Mouse (Mus musculus) heart, embryonic 14.5 days (tissue): ENCODE measurements around the gene Ap1s1. TPM values are rescaled to one million over a fixed set of nuclear protein-coding genes. Genes with fewer than 3 reads are reported as not detected.

Experiments used
- ATAC-seq: fragments of 200-750 bp; cut with Nextera tagmentation; 2 replicates; pipeline ENCODE4 v1.8.0; 2017; ENCODE audit warnings: low read depth, moderate TSS enrichment; ENCODE audit not compliant: insufficient number of reproducible peaks, insufficient read depth, low FRiP score
- H3K27ac ChIP-seq, 2 experiments: fragments of 200-500 bp in 1 of 2; fragments of 300-500 bp in 1 of 2; sonication (generic) in 1 of 2; replicated peaks in 1 of 2; 2 replicates each; pipeline ENCODE4 v1.5.1; 2012 to 2014; ENCODE audit warnings: low read depth in 2 of 2, low read length in 2 of 2, control low read depth in 1 of 2, mild to moderate bottlenecking in 1 of 2, mixed read lengths in 1 of 2; ENCODE audit not compliant: control insufficient read depth in 1 of 2, insufficient read depth in 1 of 2
- H3K27me3 ChIP-seq: fragments of 300-500 bp; sonication (generic); 2 replicates; pipeline ENCODE4 v1.6.1; 2014; ENCODE audit warnings: mild to moderate bottlenecking, low read length, control low read depth; ENCODE audit not compliant: control insufficient read depth, insufficient read depth
- H3K36me3 ChIP-seq: fragments of 300-500 bp; sonication (generic); 2 replicates; pipeline ENCODE4 v1.6.1; 2014; ENCODE audit warnings: mild to moderate bottlenecking, control low read depth, low read length, mixed read lengths; ENCODE audit not compliant: control insufficient read depth, insufficient read depth
- H3K4me1 ChIP-seq, 2 experiments: fragments of 200-500 bp in 1 of 2; fragments of 300-500 bp in 1 of 2; sonication (generic) in 1 of 2; 2 replicates each; pipeline ENCODE4 v1.6.1; 2012 to 2014; ENCODE audit warnings: low read length in 2 of 2, control low read depth in 1 of 2, mixed read lengths in 1 of 2; ENCODE audit not compliant: control insufficient read depth in 2 of 2, insufficient read depth in 2 of 2
- H3K4me2 ChIP-seq: fragments of 300-500 bp; sonication (generic); 2 replicates; pipeline ENCODE4 v1.6.1; 2014; ENCODE audit warnings: mild to moderate bottlenecking, low read length
- H3K4me3 ChIP-seq, 2 experiments: fragments of 200-500 bp in 1 of 2; fragments of 300-500 bp in 1 of 2; sonication (generic) in 1 of 2; 2 replicates each; pipeline ENCODE4 v1.5.1; 2012 to 2014; ENCODE audit warnings: low read length in 2 of 2, mild to moderate bottlenecking in 2 of 2, control low read depth in 1 of 2, low read depth in 1 of 2, moderate library complexity in 1 of 2; ENCODE audit not compliant: control insufficient read depth in 1 of 2, insufficient read depth in 1 of 2
- H3K9ac ChIP-seq: fragments of 300-500 bp; sonication (generic); 2 replicates; pipeline ENCODE4 v1.6.1; 2014; ENCODE audit warnings: mild to moderate bottlenecking, low read length
- H3K9me3 ChIP-seq: fragments of 300-500 bp; sonication (generic); 2 replicates; pipeline ENCODE4 v1.6.1; 2016; ENCODE audit warnings: low read length, control low read depth; ENCODE audit not compliant: control insufficient read depth
- WGBS: fragments of 180-500 bp; shearing (Covaris S2); extraction: QIAGEN DNeasy Blood & Tissue Kit; methylation state at CpG from one replicate; pipeline ENCODE4 v1.1.7; 2014; 5-methylcytosine and 5-hydroxymethylcytosine counted together
- polyA plus RNA-seq: library from polyadenylated mRNA; unstranded; fragments of >200 nt; fragmentation: Nextera tagmentation; extraction: Ambion mirVana; gene quantifications from 2 replicates; pipeline ENCODE4 v1.2.1, GENCODE M21; 2014

Ap1s1 gene
- polyA plus RNA-seq, 1 experiment from 2014 or later: 117 TPM

- Histone ChIP-seq H3K4me3 (peak overlapping the region; percentile 34 to 72), H3K9me3 (no peaks in the 10 kb centered on the region), H3K4me1 (peaks cover 5 to 6% of the 10 kb centered on the region in 2 experiments; a peak in 3 of 4 replicates), H3K27ac (no peak overlapping the region), H3K36me3 (peaks cover 17% of the 10 kb centered on the region), H3K27me3 (no peaks in the 10 kb centered on the region), H3K4me2 (peak overlapping the region; percentile 90), H3K9ac (no peak overlapping the region)
- 29% methylated on average over 5 of the region's 5 CpGs for WGBS
- no peak for ATAC-seq
These were observed 386 bp upstream of the Ap1s1 start for GRCm38 (mm10) chr5:137046324-137046718.

- H3K4me2 ChIP-seq: no peak overlapping the region
- peaks cover 5 to 6% of the 10 kb centered on the region in 2 experiments; a peak in 3 of 4 replicates for H3K4me1 ChIP-seq
- H3K27me3 ChIP-seq: no peaks in the 10 kb centered on the region
- peaks cover 37% of the 10 kb centered on the region for H3K36me3 ChIP-seq
- no peak for ATAC-seq
- 91% methylated on average over 7 of the region's 7 CpGs for WGBS
- H3K4me3 ChIP-seq: no peak overlapping the region
- H3K9ac ChIP-seq: no peak overlapping the region
- H3K27ac ChIP-seq: no peak overlapping the region
- no peaks in the 10 kb centered on the region for H3K9me3 ChIP-seq
These were observed 1.9 kb downstream of the Ap1s1 start for GRCm38 (mm10) chr5:137043997-137044396.

- Histone ChIP-seq H3K4me1 (peaks cover 4 to 6% of the 10 kb centered on the region in 2 experiments; a peak in 3 of 4 replicates), H3K36me3 (peaks cover 62% of the 10 kb centered on the region), H3K27me3 (no peaks in the 10 kb centered on the region), H3K27ac (no peak overlapping the region), H3K9me3 (no peaks in the 10 kb centered on the region), H3K4me3 (no peak overlapping the region), H3K9ac (no peak overlapping the region), H3K4me2 (no peak overlapping the region)
- 89% methylated on average over 10 of the region's 10 CpGs for WGBS
- ATAC-seq: no peak
These were observed 4.5 kb downstream of the Ap1s1 start for GRCm38 (mm10) chr5:137041442-137041841.

- no peak overlapping the region for H3K4me2 ChIP-seq
- no peaks in the 10 kb centered on the region for H3K27me3 ChIP-seq
- no peaks in the 10 kb centered on the region for H3K9me3 ChIP-seq
- 96% methylated on average over 10 of the region's 10 CpGs for WGBS
- peaks cover 79% of the 10 kb centered on the region for H3K36me3 ChIP-seq
- H3K9ac ChIP-seq: no peak overlapping the region
- H3K4me1 ChIP-seq: no peaks in the 10 kb centered on the region
- H3K27ac ChIP-seq: no peak overlapping the region
- ATAC-seq: no peak
- H3K4me3 ChIP-seq: no peak overlapping the region
These were observed 6.5 kb downstream of the Ap1s1 start for GRCm38 (mm10) chr5:137039453-137039852.

GRCm38 (mm10) chr5:137036211-137036610 is 9.7 kb downstream of the Ap1s1 start:
- Histone ChIP-seq H3K27me3 (peaks cover 14% of the 10 kb centered on the region), H3K4me1 (peaks cover 11 to 14% of the 10 kb centered on the region in 2 experiments; a peak in 3 of 4 replicates), H3K36me3 (peaks cover 60% of the 10 kb centered on the region), H3K4me2 (no peak overlapping the region), H3K9ac (no peak overlapping the region), H3K9me3 (no peaks in the 10 kb centered on the region), H3K27ac (no peak overlapping the region), H3K4me3 (no peak overlapping the region)
- no peak for ATAC-seq
- 79% methylated on average over 13 of the region's 13 CpGs for WGBS

GRCm38 (mm10) chr5:137032641-137033074 is 13.3 kb downstream of the Ap1s1 start:
- WGBS: 0% methylated on average over 40 of the region's 49 CpGs
- Histone ChIP-seq H3K27me3 (peaks cover 48% of the 10 kb centered on the region), H3K36me3 (peaks cover 28% of the 10 kb centered on the region), H3K4me3 (peak overlapping the region; percentile 37 to 50), H3K4me1 (peaks cover 18 to 25% of the 10 kb centered on the region in 2 experiments), H3K9ac (peak overlapping the region; percentile 62), H3K4me2 (peak overlapping the region; percentile 98), H3K27ac (no peak overlapping the region), H3K9me3 (no peaks in the 10 kb centered on the region)
- ATAC-seq: peak; percentile 77

GRCm38 (mm10) chr5:137032033-137032421 is 13.9 kb downstream of the Ap1s1 start:
- WGBS: 2% methylated on average over 32 of the region's 33 CpGs
- H3K27ac ChIP-seq: no peak overlapping the region
- H3K4me1 ChIP-seq: peaks cover 18 to 25% of the 10 kb centered on the region in 2 experiments
- peaks cover 54% of the 10 kb centered on the region for H3K27me3 ChIP-seq
- peaks cover 22% of the 10 kb centered on the region for H3K36me3 ChIP-seq
- H3K4me3 ChIP-seq: peak overlapping the region; percentile 37 to 50
- H3K9ac ChIP-seq: no peak overlapping the region
- no peaks in the 10 kb centered on the region for H3K9me3 ChIP-seq
- no peak for ATAC-seq
- H3K4me2 ChIP-seq: peak overlapping the region; percentile 98
